Mouse (Mus musculus) fibroblast of lung, adult 2 months (primary cell): Measurements from ENCODE around the gene Adgrg7.
A peak's percentile ranks its signal among the peaks of the same experiment; 100 is the strongest.

ENCODE experiments used
- DNase-seq: peaks from one replicate; pipeline ENCODE4 v3.0.0-alpha.2; 2011; ENCODE audit warnings: low read depth

Gene Adgrg7

GRCm38 (mm10) chr16:56795481-56796139 lies at the start of gene Adgrg7:
Adgrg7 (minus strand) TSS chr16:56795855.
- DNase-seq, result no peak

DNA sequence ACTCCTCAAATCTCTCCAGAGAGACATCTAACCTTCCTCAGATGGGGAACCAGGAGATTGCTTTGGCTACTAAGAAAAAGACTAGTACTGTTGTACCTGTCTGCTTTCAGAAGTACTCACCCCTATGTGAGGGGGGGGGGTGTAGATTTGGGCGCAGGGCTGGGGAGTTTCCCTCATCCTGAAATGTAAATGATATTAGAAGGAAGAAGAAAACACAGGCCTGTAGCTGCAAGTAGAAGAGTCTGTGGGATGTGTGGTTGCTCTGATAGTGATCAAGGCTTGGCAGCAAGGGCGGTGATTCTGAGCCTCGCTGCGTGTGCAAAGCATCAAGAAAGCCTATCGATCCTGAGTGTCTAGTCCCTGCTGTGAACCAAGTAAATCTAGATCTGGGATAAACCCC lies 47.3 kb upstream of the Adgrg7 start:
- DNase-seq, result no peak

DNA sequence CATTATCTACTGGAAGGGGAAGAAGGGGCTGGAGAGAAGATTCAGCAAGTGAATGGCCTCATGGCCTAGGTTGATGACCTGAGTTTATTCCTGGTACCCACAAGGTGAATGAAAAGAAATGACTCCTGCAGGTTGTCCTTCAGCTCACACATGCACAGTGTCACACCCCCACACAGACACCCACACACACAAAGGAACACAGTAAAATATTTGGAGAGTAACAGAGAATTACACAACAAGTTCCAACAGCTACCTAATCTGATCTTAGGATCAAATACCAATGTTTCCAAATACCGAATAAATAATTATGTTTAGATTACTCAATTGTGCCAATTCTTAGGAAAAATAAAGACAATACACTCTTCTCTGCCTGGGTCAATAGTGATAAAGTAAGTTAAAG lies 37.7 kb upstream of the Adgrg7 start:
- DNase-seq, result no peak

GRCm38 (mm10) chr16:56831986-56832385 lies 36.3 kb upstream of the Adgrg7 start:
- no peak for DNase-seq

- DNase-seq, result no peak
Measured at GRCm38 (mm10) chr16:56801370-56802109, 5.9 kb upstream of the Adgrg7 start.

GRCm38 (mm10) chr16:56800946-56801345 lies 5.3 kb upstream of the Adgrg7 start:
- no peak for DNase-seq

DNA sequence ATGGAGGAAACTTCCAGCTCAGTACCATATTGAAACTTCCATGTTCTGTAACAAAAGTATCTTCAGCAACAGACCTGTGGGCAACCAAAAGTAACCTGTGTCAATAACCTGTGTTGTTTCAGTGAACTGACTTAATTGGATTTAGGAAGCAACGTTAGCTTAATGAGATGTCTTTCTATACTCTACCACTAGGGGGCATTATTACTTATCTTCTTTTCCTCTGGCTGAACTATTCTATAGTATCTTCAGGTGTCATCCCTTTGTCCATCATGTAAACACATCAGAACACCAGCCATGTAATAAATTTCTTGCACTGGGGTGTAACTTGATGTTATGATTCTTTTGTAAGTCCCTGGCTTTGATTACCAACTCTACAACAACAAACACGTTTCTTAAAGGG lies 4.8 kb upstream of the Adgrg7 start:
- DNase-seq, result no peak

- no peak for DNase-seq
Measured at GRCm38 (mm10) chr16:56799541-56800029, 3.9 kb upstream of the Adgrg7 start.

DNA sequence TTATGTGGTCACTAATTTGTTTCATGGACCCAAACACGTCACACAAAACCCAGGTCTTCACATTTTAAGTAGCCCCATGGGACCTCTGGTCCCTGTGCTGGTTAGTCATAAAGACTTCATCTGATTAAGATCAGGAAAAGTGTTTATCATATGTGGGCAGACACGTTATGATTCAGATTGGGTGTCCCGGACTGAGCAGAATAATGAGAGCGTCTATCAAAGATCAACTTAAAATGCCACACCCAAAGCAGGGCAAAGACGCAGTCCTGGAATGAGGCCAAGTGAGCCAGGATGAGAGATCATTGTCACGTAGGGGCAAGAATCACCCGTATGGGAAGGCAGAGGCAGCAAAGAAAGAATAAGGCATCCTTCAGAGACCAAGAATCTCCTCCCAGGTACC lies 3.2 kb upstream of the Adgrg7 start:
- no peak for DNase-seq

DNA sequence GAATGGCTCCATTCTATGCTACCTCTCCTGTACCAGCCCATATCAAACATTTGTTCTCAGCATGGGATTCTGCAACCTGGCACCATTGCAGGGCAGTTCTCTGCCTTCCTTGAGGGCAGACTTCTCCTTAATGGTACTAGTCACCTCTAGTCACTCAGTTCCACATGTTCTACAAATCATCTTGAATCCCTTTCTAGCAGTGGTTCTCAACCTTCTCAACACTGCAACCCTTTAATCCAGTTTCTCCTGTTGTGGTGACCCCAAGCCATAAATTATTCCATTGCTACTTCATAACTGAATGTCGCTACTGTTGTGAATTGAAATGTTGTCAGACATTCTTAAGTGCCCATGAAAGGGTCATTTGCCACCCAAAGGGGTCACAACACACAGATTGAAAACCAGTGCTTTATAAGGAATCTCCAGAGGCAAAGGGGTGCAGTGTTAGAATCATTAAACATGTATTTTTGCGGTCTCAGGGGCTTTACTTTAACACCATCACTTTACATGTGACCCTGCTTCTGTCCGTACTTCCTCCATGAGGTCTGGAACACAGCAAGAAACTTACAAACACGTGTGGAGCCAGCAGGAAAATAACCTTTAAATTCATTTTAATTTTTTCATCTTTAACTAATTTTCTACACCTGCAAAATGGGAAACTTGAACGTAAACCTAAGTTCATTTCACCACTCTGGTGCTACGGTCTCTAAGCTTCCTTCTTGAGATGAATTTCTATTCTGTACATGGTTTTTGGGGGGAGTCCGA lies 1.1 kb downstream of the Adgrg7 start:
- DNase-seq, result no peak

DNA sequence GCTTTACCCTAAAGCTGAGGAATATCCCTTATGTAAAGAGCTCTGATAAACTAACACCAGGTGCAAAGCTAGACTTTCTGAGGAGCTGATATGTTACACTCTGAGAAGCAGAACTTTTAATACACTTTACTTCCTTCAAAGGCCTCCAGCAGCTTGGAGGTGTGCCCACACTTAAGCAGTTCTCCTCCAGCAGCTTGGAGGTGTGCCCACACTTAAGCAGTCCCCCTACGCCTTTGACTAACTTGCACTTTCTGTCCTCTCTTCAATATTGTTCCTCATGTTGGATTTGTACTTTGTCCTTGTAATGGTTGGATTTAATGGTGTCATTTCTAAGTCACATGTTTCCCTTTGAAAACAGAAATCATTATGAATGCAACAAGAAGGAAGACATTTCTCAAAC lies 1.9 kb downstream of the Adgrg7 start:
- DNase-seq, result no peak

DNA sequence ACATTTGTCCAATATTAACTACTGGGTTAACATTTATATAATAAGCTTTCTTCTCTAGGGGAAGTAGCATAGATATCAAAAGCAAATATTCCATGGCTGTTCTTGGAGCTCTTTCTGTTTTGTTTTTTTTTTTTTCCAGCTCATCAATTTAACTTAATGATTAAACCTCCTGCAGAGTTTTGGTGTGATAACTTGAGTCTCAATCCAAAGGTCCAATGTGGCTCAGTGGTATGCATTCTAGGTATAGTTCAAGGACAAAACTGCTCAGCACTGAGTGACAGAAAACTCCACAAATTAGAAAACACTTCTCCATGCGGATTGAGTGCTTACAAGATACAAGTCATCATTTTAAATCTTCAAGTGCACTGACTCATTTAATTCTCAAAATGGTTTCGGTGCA lies 9.7 kb downstream of the Adgrg7 start:
- DNase-seq, result no peak

- peak; percentile 58 for DNase-seq
Measured at GRCm38 (mm10) chr16:56771163-56772105, 24.2 kb downstream of the Adgrg7 start.

- DNase-seq, result no peak
Measured at GRCm38 (mm10) chr16:56729060-56729459, 66.6 kb downstream of the Adgrg7 start.

DNA sequence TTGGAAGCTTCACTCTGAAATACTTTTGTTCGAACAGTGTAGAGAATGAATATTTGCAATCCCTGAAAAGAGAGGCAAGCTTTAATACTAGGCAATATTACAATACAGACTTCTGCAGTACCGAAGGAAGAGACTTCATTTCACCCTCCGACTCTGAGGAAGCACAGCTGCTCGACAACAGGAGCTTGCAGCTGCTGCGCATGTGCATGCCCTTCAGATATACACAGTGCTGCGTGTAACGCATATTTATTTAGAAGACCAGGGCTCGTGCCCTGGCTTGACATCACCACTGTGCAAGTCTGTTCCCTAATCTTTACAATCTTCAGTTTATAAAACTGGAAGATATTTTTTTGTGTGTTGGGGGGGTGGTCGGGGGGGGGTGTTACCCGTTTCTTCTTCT lies 70.7 kb downstream of the Adgrg7 start:
- no peak for DNase-seq

DNA sequence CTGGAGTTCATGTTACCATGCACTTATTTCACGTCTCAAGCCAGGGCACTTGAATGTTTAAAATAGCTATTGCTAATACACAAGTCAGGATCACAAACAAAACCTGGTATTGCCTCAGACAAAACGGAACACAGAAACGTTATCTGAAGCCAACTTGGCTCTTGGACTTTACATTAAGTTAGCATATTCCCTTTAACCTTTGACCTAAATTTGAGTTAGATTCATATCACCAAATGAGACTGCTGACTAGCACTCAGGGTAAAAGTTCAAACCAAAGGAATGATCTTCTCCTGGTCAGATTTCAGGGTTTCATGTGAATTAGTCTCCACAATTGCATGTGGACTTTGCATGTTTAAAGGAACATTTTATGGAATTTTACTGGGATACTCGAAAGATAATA lies 73.3 kb downstream of the Adgrg7 start:
- no peak for DNase-seq

DNA sequence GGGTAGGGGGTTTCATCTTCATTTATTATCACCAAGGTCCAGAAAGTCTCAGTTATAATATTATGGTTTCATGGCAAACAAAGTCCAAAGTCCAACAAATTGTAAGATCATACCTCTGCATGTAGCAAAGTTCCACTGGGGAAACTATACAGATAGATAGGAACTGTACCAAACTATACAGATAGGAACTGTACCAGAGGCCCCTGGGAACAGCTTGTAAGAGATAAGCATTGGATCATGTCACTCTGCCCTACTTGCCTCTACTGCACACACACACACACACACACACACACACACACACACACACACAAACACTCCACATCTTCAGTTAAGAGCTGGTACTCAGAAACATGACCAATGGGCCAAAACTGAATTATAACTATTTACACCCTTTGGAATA lies 76.6 kb downstream of the Adgrg7 start:
- DNase-seq, result no peak

DNA sequence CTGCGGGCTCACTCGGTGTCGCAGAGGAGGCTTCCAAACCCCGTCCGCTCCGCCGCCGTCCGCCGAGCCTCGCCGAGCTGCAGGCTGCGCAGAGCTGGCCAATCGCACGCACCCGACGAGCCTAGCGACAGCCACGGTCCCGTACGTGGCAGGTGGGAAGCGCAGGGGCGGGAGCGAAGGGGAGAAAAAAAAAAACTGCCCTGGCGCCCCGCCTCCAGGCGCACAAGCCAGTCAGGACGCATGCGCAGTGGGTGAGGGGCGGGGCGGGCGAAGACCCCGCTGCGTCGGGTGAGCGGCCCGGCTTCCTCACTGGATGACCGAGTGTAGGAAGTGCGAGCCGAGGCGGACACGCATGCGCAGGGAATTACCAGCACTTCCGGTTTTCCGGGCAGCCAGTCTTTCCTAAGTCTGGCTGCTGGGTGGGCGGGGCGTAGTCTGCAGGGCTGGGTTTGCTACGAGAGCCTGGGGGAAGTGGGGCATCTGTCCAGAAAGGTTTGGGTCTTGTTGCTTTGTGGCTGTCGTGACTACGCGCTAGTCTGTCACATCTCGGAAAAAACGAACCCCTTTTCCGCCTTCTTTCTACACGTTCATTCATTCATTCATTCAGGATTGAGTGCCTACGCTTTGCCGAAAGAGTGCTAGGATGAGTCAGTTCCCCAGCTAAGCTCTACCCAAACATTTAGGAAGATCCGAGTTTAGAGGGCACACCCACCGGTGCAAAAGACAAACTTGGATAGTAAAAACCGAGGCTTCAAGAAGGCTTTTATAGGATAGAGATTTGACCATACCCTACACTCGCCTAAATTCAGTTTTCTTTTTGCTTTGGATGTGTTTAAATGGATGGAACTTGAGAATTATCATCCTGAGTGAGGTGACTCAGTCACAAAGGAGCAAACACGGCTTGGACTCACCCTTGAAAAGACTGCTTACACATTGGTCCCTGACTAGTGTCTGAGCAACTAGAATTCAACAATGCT lies 78.1 kb downstream of the Adgrg7 start, which contains the start of gene Tfg:
Tfg (minus strand) TSS at position 227 of the 977 bp plus-strand sequence.
- peak; percentile 98 for DNase-seq

- DNase-seq, result peak; percentile 12
Measured at GRCm38 (mm10) chr16:56716557-56717179, 79.0 kb downstream of the Adgrg7 start.

DNA sequence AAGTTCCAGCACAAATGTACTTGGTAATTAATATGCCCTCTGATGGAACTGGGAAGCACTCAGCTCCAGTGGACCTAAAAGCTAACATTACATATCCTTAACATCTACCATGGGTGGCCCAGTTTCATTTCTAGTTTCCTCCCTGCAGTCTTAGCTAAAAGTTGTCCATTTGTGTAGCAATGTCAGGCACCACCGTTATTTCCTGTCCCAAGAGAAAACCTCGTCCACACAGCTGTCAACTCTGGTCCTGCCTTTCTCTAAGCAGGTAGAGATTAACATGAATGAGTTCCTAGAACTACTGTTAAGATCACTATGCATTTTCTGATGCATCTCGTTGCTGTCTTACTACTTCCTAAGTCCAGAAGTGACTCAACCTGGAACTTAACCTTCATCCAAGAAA lies 80.0 kb downstream of the Adgrg7 start:
- no peak for DNase-seq
